In the genomic region with DNA sequence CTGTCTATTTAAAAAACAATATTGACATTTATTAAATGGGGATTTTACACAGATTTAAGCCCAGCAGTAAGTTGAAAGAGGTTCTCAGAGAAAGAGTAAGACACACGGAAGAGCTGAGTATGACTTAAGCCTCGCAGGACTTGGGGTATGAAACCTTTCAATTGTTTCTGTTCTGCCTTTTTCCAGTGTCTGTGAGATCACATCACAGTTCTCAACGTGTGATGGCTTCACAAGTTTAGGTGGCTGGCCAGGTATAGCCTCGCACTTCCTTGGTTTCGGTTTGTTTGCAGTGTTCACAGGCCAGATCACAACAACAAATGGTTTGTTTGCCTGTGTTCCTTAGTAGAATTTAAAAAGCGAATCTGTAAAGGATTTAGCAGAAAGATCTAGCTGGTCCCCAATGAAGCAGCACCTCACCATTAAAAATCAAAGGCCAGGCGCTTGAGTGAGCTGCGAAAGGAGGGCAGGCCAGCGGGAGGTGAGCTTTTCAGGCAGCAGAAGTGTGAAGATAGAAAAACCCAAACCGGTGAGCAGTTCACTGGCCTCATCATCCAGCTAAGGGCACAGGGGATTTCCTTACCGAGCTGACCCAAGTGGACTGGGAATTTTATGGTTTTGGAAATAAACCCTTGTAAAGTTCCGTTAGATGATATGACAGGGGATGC, we compare ENCODE assay signal across 21 mouse cellular contexts. TPM values are rescaled to one million over a fixed set of nuclear protein-coding genes. Genes with fewer than 3 reads are reported as not detected.
"Had no signal": no experiment of that assay in that cellular context is flagged by ENCODE, and none has a peak within 500 bp of the region (broad histone marks: within the 10 kb centered on the region; RNA-seq: fewer than 3 reads in every experiment).

No protein-coding gene starts in this region.

- H3K4me2 ChIP-seq: liver, embryonic 15.5 days; lung, embryonic 14.5 days; midbrain, embryonic 12.5 days; neural tube, embryonic 12.5 days; stomach, embryonic 15.5 days had no signal

- H3K36me3 ChIP-seq: liver, embryonic 15.5 days; midbrain, embryonic 10.5 days; midbrain, embryonic 12.5 days; neural tube, embryonic 12.5 days; stomach, embryonic 15.5 days had no signal

- H3K27ac ChIP-seq: liver, embryonic 15.5 days; midbrain, embryonic 10.5 days; midbrain, embryonic 12.5 days; neural tube, embryonic 12.5 days; stomach, embryonic 15.5 days; stomach, postnatal 0 days had no signal

- H3K9ac ChIP-seq: liver, embryonic 15.5 days; liver, postnatal 0 days; lung, embryonic 14.5 days; midbrain, embryonic 12.5 days; neural tube, embryonic 12.5 days; stomach, embryonic 15.5 days had no signal

- DNase-seq: liver, postnatal 0 days; lung, postnatal 10 days; lung, postnatal 4 days; right cerebral cortex, postnatal 14 days; thymus, adult 2 months; thymus, postnatal 36 days had no signal

- H3K27me3 ChIP-seq: liver, embryonic 15.5 days; neural tube, embryonic 12.5 days; stomach, embryonic 15.5 days had no signal

- H3K4me3 ChIP-seq: liver, embryonic 15.5 days; midbrain, embryonic 10.5 days; midbrain, embryonic 12.5 days; myocyte; neural tube, embryonic 12.5 days; stomach, embryonic 15.5 days had no signal

- H3K4me1 ChIP-seq: liver, embryonic 15.5 days; midbrain, embryonic 10.5 days; midbrain, embryonic 12.5 days; neural tube, embryonic 12.5 days; stomach, embryonic 15.5 days had no signal

- H3K9me3 ChIP-seq: liver, embryonic 15.5 days; midbrain, embryonic 10.5 days; midbrain, embryonic 12.5 days; neural tube, embryonic 12.5 days; stomach, embryonic 15.5 days had no signal

RNA-seq across cellular contexts. Expression of a gene that starts 29.0 kb away (rescaled TPM):
- total RNA-seq: megakaryocyte, adult 5-6 weeks; megakaryocyte-erythroid progenitor cell, adult 5-6 weeks; neutrophil, adult 5-6 weeks had no signal
- polyA plus RNA-seq: liver, postnatal 0 days; lung, embryonic 14.5 days; midbrain, embryonic 10.5 days; midbrain, embryonic 14.5 days; midbrain, embryonic 16.5 days had no signal

RNA-seq across cellular contexts. Expression of a gene that starts 49.5 kb away (rescaled TPM):
- total RNA-seq: megakaryocyte-erythroid progenitor cell, adult 5-6 weeks had no signal
- polyA plus RNA-seq: lung, embryonic 14.5 days; lung, embryonic 16.5 days; midbrain, embryonic 10.5 days; midbrain, embryonic 12.5 days; midbrain, embryonic 14.5 days; midbrain, embryonic 16.5 days; neural tube, embryonic 12.5 days; neural tube, embryonic 14.5 days; stomach, postnatal 0 days had no signal
